Mouse (Mus musculus): Measurements from ENCODE around the gene Cpped1.

Gene Cpped1

GRCm38 (mm10) chr16:11757951-11758350 is 151.3 kb downstream of the Cpped1 start:
- DNase-seq (ENCODE audit: low read depth): no peak

DNA sequence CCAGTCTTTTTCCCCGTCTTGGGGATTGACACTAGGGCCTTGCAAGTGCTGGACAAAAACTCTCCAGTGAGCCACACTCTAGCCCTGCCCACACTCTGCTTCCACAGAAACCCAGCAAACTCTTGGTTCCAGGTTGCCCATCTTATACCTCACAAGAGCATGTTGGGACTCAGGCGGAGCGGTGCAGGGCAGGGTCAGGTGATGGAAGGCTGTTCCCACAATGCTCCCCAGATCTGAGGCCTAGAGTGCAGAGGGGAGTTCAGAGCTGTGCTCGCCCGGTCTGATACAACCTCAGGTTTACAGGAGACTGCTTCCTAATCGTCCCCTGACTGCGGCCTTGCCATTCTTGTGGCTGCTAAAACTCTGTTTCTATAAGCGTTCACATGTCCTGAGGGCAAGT is 151.8 kb downstream of the Cpped1 start:
- DNase-seq (ENCODE audit: low read depth): no peak

DNA sequence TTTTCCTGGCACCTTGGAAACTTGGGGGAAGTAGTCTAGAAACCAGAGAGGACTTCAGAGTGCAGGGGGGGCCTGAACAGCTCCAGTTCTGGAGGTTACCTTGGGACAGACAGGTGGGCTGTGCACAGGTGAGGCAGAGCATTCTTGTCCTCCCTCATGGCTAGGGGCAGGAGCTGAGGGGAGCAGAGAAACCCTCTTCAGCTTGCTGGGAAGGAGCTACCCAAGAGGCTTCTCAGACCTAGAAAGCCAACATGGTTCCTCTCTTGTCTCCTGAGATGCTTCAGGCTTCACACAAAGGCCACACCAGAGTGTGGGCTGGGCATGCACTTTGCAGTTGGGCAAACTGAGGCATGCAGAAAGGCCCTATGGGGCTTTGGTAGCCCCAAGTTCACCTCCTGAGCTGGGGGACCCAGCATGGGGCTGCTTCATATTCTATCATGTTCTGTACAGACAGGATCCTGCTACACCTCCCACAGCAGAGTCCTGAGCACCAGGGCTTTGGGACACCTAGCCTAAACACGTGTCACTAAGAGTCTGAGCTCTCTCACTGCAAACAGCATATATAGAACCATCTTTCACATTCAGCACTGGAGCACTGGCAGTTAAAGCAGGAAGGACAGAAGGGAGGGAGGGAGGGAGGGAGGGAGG is 152.5 kb downstream of the Cpped1 start:
- no peak for DNase-seq (ENCODE audit: low read depth)

DNA sequence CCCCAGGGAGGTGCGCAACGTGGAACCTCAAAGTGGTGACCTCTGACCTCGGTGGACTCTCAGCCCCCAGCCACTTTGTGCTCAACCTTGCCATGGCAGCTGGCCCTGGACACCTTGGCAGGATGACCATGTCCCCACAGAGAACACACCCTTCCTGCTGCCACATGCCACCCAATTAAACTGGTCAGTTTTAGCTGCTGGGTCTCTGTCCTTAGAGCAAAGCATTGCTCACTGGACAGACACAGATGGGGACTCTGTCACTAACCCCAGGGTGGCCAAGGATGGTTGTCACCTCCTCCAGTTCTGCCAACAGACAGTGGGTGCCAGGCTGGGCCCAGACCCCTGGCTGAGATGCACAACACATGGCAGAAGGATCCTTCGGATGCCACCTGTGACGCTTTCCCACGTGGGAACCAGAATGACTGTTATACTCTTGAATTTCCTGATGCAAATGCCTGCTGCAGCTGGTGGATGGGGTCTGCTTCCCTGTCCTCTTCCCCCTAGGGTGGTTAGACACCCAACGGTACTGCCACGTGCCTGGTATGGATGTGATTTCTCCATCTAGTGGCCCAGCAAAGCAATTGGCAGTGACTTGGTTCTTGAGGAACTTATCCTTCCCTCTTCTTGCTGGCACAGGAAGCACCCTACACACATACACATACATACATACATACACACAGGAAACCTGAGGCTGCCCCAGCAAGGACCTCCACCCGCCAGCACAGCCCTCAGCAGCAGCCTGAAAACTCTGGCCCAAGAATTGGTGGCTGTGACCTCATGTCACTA is 153.8 kb downstream of the Cpped1 start:
- DNase-seq (ENCODE audit: low read depth): no peak

GRCm38 (mm10) chr16:11754136-11754535 is 155.1 kb downstream of the Cpped1 start:
- no peak for DNase-seq (ENCODE audit: low read depth)
